Mouse (Mus musculus): ENCODE measurements around the gene Klf7. TPM values are rescaled to one million over a fixed set of nuclear protein-coding genes. Genes with fewer than 3 reads are reported as not detected.

The Klf7 gene
- polyA plus RNA-seq, 1 experiment from 2014 or later: 23.3 TPM

Small RNA genes within 50 kb of the gene (microRNA-seq; reads per million reads assigned to microRNA genes)
- gene Mir6899: not detected

Measured in kidney, embryonic 15.5 days (tissue).